Mouse (Mus musculus) activated CD4-positive, CD25-positive, alpha-beta regulatory T cell, adult 9 weeks (primary cell): Measurements from ENCODE around the gene Vmn1r62. TPM values are rescaled to one million over a fixed set of nuclear protein-coding genes. Genes with fewer than 3 reads are reported as not detected.

Experiments
- polyA plus RNA-seq: library from polyadenylated mRNA; unstranded; fragments of 100-300 nt; shearing (Covaris generic); gene quantifications from one replicate; pipeline ENCODE4 v1.2.1, GENCODE M21; 2017

The Vmn1r62 gene
- not detected for polyA plus RNA-seq

GRCm38 (mm10) chr7:5673331-5673730 lies at the start of gene Vmn1r62:
Gene Vmn1r62, plus strand, starts transcription at chr7:5673631.

Other genes starting within 250 kb of the Vmn1r62 start
- gene Vmn1r59, start 216.9 kb upstream of the Vmn1r62 start, polyA plus RNA-seq: not detected
- not detected for gene Vmn2r28, start 179.7 kb upstream of the Vmn1r62 start, polyA plus RNA-seq
- 0.12 TPM for gene Vmn1r60, start 126.3 kb upstream of the Vmn1r62 start, polyA plus RNA-seq
- gene Vmn1r61, start 60.3 kb upstream of the Vmn1r62 start, polyA plus RNA-seq: not detected
- gene Vmn1r63, start 131.8 kb downstream of the Vmn1r62 start, polyA plus RNA-seq: not detected
- not detected for gene Vmn1r64, start 210.9 kb downstream of the Vmn1r62 start, polyA plus RNA-seq